Mouse (Mus musculus) retina, postnatal 7 days (tissue): ENCODE results near the gene Acvr1b.

Experiments
- DNase-seq: peaks from one replicate; pipeline ENCODE4 v3.0.0-alpha.2; 2012; ENCODE audit warnings: low read depth, low spot score

The Acvr1b gene

DNA sequence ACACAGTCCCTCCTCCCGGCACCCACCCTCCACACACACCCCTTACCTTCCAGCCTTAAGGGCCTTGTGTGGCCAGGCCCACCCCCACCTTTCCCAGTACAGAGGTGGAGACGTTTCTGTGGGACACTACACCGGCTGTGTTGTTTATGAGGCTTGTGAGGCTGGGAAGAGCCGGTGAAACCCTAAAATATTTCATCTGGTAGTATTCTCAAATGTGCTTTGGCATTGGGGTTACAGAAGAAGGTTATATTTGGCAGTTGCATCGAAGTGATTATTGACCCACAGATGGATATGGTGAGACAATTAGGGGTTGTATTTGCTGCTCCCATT lies 1.2 kb downstream of the Acvr1b start:
- DNase-seq, result no peak

DNA sequence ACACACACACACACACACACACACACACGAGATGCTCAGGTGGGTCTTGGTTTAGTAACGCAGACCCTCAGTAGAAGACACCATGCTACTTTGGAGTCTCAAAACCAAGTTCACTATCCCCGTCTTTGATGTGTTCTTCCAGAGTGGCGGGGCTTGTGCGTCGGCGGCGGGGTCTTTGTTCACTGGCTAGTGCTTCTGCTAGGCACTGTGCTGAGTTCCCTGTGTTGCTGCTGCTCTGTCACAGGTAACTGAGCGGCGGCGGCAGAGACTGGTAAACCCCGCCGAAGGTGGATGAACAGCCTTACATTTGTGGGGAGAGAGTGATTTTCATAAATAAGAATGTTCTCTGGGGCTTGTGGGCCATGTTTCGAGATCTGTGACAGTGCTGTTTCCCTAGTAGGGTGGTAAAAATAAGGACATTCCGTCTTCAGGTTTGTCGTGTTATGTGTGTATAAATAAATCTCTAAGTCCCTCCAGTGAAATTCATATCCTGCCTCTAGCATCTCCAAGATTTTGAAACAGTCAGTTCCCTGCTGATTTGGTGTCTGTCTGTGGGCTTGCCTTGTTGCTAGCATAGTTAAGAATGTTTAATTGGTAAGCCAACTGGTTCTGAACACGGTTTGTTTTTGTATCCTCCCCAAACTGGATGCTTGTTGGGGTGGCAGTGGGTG lies 1.9 kb downstream of the Acvr1b start:
- no peak for DNase-seq

DNA sequence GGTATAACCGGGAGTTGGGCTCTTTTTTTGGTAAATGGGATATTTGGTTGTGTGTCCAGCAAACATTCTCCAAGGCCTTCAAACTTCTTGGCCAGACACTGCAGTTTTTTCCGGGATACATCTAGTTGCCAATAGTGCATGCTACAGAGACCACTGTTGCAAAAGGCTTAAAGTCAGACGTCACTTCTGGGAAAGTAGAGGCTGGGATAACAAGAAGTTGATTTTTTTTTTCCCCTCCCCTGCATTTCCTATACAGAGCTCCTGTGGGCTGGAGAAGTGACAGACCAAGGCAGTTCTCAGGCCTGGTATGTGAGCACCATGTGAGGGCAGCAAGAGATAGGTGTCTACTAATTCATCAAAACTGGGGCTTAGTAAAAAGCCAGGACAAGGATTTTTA lies 2.4 kb downstream of the Acvr1b start:
- DNase-seq, result no peak

DNA sequence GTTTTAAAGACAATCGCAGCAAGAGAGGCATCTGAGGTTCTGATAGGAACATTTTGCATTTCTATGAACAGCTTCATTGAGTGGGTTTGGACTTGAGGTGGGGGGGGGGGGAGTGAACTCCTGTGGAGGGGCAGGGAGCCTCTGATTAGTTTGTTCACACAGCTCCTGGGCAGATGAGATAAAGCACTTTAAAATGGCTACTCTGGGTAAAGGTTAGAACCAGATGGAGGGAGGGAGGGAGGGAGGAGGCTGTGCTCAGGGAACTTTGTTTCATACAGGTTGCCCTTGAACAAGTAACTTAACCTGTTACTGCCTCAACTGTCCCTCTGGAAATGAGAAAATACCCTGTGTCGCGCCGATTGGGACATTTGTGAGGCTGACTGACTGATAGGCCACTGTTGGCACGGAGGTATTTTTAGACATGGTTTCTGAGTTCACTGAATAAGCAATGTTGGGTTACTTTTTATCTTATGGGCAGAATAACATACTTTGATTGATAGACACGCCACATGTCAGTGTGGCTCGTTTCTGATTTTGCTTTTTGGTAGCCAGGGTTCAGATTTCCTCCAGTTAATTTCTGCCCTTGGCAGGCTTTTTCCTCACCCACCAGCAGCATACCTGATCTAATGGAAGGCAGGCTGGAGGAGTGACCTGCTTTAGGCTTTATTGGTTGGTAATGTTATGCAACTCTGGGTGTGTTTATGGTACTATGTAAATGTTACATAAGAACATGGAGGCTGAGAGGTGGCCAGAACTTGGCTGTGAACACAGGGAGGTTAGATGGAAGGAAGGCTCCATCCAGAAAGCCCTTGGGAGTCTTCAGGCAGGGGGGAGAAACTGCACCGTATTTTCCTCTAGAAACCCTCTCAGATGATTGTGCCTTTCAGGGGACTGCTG lies 3.2 kb downstream of the Acvr1b start:
- no peak for DNase-seq

DNA sequence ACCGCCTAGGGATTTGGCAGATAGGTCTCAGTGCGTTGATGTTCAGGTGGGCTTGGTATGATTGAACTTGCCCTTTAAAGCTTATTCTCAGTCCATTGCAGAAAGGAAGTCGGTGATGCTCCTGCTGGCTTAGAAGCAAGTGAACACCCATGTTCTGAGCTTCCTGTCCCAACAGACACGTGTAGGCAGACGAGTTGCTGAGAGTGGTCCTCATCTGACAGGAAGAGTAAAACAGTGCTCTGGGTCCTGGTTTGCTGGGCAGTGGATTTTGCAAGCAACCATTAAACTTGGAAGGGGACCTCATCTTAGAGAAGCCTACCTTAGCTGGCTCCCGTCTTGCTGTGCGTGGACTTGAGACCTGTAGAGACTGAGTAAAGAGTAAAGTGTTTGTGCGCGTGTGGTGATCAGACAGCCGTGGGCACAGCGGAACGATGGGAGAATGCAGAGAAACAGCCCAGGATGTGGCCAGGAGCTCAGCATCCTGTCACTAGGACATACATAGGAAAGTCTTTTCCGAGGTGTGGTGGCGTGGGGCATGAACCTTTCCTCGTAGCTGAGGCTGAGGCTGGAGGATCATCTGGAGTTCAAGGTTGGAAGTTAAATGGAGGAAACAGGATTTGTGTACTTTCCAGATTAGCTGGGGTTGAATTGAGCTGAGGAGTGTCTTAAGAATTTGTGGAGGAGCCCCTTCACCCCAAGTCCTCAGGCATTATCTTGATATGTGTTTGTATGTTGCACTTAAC lies 6.7 kb downstream of the Acvr1b start:
- DNase-seq, result no peak

DNA sequence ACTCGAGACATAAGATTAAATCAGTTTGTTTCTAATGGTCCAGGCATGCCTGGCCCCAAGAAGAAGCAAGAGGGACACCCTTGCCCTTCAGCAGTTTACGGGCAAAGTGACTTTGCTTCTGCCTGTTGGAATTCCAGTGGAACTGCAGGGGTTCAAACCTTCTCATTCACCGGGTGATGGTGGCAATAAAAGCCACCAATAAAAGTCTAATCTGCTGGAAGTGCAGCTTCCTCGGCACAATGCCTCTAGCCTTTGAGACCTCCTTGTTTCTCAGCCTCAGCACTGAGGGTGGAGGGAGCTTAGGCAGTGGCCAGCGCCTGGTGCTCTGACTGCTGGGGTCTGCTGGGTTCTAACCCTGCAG lies 7.2 kb downstream of the Acvr1b start:
- DNase-seq, result no peak

DNA sequence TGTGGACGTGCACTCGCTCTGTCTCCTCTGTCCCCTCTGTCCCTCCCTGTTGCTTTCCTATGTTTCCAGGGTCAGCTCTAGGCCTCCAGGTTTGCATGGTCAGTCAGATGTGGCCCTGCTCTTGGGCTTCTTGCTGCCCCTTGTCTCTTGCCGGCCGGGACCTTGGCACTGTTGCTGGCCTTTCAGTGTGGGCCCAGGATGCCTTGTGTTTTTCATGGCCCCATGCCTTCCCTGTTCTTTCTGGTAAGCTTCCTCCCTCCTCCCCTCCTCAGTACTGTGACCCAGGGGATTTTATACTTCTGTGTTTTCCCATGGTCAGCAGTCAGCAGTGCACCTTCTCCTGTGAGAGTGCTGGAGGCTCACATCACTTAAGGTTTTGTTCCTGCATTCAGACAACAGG lies 7.6 kb downstream of the Acvr1b start:
- no peak for DNase-seq

DNA sequence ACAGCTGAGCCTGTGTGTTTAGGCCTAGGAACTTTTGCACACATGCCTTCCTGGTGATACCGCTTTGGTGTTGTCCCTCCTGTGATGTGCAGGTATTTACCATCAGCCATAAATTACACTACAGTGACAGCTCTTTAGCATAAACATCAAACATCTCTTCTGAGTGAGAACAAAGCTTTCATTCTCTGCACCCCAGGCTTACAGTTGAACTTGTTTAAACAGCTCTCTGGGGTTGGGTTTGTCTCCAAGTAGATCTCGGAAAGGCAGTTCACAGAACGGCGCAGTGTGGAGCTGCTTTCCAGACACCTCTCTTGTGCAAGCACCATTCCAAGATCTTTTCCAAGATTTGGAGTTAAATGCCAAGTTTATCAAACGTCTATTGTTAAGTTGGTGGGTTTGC lies 8.8 kb downstream of the Acvr1b start:
- no peak for DNase-seq

DNA sequence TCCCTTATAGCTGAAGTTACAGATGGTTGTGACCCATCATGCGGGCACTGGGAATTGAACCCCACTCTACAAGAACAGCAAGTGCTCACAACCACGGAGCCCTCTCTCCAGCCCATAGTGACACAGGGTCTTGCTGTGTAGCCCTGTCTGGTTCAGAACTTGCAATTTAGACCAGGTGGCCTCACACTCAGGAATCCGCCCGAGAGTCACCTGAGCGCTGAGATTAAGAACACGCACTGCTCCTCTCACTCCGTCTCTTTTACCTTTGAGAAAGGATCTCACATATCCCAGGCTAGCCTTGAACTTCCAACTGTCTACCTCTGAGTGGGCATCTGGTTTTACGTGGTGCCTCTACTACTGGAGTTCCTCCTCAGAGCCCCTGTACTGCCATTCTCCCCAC lies 10.4 kb downstream of the Acvr1b start:
- no peak for DNase-seq

DNA sequence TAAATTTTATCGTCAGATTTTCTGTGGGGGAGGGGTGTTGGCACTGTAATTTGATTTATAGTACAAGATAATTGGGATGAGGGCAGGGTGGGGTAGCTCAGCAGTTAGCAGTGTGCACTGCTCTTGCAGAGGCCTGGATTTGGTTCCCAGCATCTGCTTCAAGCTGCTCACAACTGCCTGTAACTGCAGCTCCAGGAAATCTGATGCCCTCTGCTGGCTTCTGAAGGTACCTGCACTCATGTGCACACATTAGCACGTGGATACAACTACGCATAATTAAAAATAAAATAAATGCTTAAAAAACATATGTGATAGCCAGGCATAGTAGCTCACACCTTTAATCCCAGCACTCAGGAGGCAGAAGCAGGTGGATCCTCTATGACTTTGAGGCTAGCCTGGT lies 11.7 kb downstream of the Acvr1b start:
- DNase-seq, result no peak

DNA sequence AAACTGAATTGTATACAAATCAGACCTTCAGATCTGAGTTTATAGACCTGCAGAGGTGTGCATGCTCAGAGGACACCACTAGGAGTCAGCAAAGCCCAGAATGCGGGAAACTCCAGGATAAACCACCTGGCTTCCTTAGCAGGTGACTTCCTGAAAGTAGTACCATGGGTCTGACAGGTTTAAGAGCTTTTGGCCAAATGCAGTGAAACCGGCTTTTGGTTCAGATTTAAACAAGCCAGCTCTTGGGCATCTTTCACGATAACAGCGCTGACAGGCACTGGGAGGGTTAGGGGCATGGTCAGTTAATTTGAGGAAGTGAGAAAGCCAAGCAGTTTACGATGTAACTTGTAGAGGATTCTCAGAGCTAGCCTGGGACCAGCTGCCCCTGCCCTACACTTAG lies 14.0 kb downstream of the Acvr1b start:
- no peak for DNase-seq

DNA sequence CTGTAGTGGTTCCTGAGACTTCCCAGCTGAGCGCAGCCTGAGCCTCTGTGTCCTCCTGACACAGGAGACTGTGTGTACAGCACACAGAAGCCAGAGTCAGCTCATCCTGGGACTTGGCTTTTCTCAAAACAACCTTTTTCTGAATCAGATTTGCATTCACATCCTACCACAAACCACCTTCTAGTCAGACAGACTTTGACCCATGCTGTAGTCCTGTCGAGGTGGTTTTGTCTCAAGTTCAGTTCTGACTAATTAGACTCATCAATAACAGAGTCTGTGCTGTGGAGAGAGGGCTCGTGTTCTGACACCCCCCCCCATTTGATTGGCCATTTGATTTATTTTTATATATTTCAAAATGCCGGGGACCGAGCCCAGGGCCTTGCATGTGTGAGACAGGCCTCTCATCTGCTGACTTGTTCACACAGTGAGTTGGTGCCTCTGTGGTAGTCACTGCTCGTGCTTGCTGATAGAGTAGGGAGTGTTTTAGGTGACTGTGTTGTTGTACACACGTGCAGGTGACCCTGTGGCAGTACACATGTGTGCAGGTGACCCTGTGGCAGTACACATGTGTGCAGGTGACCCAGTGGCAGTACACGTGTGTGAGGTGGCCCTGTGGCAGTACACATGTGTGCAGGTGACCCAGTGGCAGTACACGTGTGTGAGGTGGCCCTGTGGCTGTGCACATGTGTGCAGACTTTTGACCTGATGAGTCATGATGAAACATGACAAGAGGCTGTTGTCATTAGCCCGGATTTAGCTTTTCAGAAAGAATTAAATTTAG lies 16.3 kb downstream of the Acvr1b start:
- no peak for DNase-seq

DNA sequence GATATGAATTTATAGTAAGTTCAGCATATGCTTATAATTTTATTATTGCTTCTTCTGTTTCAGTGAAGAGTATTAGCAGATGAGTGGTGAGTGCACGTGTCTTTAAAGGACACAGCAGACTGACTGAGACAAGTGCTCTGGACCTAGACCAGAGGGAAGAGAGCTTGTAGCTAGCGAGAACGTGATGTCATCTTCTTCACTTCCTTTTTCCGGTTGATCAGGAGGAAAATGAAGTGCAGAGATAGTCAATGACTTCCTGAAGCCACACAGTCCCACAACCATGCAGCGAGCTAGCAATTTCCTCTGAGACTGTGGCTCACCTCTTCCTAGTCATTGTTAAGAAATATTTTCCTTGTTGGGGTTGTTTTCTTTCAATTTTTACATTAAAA lies 16.9 kb downstream of the Acvr1b start:
- DNase-seq, result no peak

DNA sequence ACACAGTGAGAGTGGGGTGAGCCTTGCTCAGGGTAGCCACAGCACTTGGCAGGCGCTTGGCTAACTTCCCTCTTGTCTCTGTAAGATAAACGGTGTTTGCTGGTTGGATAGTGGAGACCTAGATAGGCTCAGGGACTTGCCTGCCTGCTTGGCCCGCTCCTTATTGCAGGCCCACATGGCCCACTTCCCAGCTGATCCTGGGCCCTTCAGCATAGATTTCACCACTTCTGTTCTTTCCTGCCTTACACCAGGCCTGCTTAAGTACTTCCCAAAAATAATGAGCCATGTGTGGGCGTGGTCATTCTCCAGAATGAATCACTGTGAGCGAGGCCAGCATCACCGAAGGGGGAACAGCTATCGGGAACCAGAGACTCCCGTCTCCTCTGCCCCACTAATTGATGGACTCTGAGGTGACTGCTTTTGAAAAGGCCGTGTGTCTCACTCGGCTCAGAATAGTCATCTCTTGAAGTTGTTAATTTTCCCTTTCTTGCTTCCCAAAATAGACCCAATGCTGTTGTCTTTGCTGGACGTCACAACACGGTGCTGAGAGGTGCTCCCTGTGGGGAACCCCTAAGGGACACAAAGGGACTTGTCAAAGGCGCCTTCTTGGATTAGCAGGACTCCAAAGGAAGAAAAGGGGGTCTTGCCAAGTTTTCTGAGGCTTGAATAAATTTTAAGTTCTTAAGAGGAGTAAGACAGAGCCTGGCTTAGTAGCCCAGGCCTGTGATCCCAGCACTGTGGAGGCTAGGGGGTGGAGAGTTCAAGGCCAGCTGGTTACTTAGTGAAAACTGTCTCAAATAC lies 17.8 kb downstream of the Acvr1b start:
- no peak for DNase-seq

DNA sequence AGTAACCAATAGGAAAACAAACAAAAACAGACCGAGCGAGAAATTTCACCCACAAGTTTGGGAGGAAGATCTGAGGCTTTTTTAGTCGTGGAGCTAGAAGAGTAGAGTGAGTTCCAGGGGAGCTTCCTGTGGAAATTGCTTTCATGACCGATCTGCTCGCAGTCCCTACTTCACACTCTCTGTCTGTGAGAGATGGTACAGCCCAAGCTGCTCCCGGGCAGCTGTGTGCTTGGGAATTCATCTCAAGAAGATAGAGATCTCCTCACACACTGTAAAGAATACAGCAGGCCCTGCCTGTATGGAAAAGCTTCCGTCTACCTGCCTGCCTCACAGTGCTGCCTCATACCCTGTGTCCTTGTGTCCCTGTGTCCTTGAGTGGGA lies 18.4 kb downstream of the Acvr1b start:
- no peak for DNase-seq

DNA sequence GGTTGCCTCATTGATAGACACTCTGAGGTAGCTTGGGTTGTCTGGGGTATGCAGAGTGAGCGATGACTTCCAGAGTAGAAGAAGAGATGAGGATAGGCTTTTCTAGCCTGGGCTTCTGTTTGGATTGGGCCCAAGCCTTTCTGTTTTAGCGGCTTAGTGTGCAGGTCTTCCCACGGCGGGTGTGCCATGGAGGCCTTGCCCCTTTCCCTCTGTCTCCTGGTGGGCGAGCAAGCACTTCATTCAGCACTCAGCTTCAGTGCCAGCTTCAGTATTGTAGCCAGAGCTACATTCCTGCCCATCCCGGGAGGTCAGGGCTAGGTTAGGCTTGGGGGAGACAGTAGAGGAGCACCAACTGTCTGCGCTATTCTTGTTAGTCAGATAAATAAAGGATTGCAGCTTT lies 18.8 kb downstream of the Acvr1b start:
- no peak for DNase-seq

DNA sequence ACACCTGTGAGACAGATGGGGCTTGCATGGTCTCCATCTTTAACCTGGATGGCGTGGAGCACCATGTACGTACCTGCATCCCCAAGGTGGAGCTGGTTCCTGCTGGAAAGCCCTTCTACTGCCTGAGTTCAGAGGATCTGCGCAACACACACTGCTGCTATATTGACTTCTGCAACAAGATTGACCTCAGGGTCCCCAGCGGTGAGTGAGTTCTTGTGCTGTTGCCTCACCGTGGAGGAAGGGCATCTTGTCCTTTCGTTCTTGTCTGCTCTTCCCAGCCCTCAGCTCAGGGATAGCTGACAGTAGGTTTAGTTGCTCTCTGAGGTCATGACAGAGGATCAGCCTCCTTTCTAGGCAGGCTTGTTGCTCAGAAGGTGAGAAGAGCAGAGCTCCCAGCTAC lies 20.1 kb downstream of the Acvr1b start:
- DNase-seq, result no peak

DNA sequence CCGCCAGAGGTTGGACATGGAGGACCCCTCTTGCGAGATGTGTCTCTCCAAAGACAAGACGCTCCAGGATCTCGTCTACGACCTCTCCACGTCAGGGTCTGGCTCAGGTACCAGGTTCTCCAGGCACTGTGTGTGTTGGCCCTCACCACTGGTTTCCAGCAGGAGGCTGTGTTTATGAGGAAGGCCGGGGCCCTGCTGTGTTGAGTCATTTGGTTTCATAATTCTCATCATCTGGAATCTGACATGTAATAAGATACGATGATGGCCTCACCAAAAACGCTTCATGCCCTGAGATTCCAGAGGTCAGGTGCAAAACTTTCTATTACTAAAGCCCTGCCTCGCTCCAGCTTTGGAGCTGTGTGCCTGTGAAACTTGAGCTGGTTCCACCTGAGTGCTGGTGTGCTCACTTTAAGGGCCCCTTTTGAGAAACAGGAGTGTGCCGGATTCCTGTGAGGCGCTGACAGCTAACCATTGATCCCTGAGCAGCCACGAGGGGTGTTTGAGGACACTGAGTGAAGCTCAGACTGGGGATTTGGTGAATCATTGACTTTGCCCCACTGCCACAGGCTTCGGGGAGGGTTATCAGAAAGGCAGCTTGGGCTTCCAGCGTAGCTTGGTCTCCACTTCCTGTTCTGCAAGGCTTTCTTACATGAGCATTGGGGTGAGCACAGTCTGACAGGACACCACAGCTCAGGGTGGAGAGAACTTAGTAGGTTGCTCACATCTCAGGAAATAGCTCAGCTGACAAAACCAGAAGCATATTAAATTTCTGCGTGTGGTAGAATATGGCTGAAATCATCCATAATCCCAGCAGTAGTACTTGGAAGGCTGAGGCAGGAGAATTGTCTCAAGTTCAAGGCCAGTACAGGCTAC lies 21.3 kb downstream of the Acvr1b start:
- no peak for DNase-seq

DNA sequence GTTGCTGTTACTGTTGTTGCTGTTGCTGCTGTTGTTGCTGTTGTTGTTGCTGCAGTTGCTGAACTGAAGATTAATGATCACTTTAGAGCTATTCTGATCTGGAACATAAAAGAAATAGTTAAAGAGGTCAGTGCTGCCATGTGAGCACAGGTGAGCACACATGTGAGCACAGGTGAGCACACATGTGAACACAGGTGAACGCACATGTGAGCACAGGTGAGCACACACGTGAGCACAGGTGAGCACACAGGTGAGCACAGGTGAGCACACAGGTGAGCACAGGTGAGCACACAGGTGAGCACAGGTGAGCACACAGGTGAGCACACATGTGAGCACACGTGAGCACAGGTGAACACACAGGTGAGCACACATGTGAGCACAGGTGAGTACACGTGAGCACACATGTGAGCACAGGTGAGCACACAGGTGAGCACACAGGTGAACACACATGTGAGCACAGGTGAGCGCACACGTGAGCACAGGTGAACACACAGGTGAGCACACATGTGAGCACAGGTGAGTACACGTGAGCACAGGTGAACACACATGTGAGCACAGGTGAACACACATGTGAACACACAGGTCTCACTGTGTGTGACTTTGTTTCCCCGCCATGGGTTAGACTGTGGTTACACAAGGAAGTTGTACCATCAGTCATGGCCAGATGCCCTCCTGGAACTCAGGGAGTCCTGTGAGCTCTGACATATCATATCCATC lies 22.4 kb downstream of the Acvr1b start:
- DNase-seq, result no peak

DNA sequence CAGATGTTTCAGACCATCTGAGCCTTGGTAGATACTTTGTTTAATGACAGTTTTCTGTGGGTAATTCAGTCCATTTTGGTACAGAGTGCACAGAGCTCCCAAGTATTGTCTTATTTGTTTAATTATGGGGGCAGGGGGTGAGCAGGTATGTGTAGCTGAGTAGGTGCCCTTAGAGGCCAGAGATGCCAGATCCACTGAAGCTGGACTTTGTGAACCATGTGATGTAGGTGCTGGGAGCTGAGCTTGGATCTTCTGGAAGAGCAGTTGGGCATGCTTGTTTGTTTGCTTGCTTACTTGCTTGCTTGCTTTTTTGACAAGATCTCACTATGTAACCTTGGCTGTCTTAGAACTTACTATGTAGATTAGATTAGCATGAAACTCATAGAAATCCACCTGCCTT lies 23.1 kb downstream of the Acvr1b start:
- DNase-seq, result no peak
